Mouse (Mus musculus) adrenal gland, postnatal 4 days (tissue): Measurements from ENCODE around the gene Wbp1. TPM values are rescaled to one million over a fixed set of nuclear protein-coding genes. Genes with fewer than 3 reads are reported as not detected.
A peak's percentile ranks its signal among the peaks of the same experiment; 100 is the strongest.

Source experiments
- DNase-seq, 2 experiments: peaks; one replicate each; pipeline ENCODE4 v3.0.0; 2021 to 2022; ENCODE audit warnings: low spot score in 2 of 2, mixed read lengths in 2 of 2
- microRNA-seq: library from miRNA; unstranded; fragments of <30 nt; microRNA quantifications from one replicate; pipeline ENCODE4 v1.2.0, GENCODE M21; 2021
- total RNA-seq, 2 experiments: library from RNA; stranded (reverse); gene quantifications; 2 replicates each; pipeline ENCODE4 v1.2.3; 2021

Gene Wbp1
- total RNA-seq, 2 experiments from 2014 or later, result 84.5 to 86.4 TPM

GRCm38 (mm10) chr6:83087205-83087925 is 34.0 kb downstream of the Wbp1 start:
- no peak for DNase-seq

GRCm38 (mm10) chr6:83086121-83087035 is 35.0 kb downstream of the Wbp1 start, which contains the start of gene Lbx2:
TSS of gene Lbx2 (plus strand) at chr6:83086367.
- no peak for DNase-seq

- DNase-seq, result no peak
Measured at GRCm38 (mm10) chr6:83084477-83084876, 36.9 kb downstream of the Wbp1 start.

DNA sequence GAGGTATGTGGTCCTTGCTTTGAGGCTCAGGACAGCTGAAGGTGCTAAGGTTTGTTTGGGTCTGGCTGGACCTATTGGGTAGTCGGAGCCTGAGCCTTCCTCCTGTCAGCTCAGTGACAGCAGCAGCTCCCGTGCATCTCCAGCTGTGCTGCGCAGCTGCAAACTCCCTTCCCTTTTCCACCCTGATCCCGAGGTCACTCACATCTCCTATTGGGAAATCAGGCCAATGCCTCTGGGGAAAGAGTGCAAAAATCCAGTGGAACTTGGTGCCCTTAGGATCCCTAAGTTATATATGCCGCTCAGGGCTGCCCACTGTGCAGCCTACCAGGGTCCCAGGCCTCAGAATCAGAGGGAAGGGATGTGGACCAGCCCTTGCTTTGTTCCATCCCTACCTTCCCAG is 37.9 kb downstream of the Wbp1 start:
- no peak for DNase-seq

GRCm38 (mm10) chr6:83080210-83080609 is 41.1 kb downstream of the Wbp1 start:
- no peak for DNase-seq

GRCm38 (mm10) chr6:83078324-83078858 is 43.0 kb downstream of the Wbp1 start:
- DNase-seq, result peak; percentile 95 to 97

DNA sequence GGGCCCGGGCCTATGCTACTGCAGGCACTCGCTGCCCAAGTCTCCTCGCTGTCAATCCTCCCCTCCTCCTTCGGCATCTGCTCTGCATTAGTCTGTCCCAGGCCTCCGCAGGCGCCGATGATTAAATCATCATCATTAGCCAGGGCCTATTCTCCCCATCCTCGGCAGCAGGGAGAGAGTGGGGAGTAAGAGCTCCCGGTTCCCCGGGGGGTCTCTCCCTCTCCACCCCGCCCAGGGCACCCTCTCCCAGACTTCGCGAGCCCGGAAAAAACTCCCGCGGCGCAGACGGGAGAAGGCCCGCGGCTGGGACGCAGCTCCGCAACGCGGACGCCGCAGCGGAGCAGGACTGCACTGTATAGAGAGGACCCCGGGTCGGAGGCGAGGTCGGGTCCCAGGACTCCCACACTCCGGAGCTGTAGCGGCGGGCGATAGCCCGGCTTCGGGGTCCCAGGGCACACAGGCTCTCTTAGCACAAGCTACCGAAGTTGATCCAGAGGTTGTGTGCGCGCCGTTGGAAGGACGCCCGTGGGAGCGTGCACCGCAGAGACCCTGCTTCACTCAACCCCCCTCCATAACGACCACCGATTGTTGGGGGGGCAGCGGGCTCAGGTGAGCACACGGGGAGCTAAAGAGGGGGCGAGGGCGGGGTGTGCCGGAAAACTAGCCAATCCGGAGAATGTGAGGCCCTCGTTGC is 43.6 kb downstream of the Wbp1 start, which contains the start of gene Pcgf1:
Gene Pcgf1 (plus strand): TSS at position 240 of the 694 bp plus-strand sequence.
- peak in 1 of 2 experiments; percentile 38 for DNase-seq

DNA sequence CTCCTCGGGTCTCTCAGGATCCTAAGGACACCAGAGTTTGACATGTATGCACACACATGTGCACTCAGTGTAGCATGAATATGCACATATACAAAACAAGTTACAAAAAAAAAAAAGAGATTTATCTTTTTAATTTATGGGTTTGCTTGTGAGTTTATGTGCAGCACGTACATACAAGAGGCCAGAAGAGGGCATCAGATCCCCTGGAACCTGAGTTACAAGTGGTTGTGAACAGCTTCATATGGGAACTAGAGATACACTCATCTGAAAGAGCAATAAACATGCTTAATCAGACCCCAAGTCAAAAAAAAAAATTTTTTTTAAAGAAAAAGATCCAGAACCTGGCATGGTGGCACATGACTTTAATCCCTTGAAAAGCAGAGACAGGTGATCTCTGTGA is 46.4 kb downstream of the Wbp1 start:
- no peak for DNase-seq

DNA sequence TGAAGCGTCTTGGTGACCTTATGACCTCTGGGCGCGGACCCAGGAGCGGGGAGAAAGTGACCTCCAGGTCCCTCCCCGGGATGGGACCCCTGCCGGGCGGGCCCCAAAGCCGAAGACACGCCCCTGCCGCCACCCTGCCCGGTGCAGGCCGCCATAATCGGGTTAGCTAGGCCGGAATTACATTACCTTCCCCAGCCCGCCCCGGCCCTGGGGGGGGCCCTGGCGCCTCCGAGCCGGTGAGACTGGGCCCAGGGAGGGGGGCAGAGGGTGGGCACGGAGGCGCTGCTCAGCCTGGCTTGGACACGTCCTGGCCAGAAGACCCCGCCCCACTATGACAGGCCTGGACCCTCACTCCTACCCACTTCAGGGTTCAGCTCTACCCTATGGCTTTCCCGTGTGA is 50.1 kb downstream of the Wbp1 start:
- DNase-seq, result no peak

DNA sequence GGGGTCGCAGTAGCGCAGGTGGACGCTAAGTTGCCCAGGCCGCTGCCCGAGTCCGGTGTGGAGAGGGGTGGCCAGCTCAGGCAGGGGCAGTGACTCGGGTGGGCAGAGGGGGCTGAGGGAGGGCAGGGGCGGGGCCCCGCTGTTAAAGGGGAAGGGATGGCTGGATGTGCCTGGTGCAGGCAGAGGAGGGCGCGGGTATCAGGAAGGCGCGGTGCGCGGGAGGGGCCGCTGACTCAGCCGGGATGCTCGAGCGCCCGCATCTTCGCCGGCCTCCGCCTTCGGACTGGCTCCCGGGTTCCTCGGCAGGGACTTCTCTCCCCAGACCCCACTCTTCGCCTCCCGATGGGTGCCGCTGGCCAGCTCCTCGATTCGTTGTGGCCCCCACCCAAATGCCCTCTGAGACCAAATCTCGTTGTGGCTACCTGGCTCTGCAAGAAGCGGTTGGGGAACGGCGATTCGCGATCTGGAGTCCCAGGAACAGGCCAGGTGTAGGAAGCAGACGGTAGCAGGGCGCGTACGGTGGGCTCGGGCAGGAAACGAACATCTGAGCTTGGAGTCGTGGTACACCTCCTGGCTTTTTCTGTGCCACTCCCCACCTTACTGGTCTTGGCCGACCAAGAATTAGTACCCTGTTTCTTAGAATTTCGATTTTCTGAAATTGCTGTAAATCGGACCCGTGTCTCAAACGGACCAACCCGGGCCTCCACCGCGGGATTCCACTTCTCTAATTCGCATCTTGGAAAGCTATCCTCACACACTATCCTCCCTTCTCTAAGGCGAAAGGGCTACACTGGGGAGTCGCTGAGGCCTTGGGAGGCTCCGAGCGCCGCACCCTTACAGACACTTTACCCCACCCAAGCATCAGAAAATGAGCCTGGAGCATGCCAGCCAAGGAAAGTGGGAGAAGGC is 50.8 kb downstream of the Wbp1 start:
- no peak for DNase-seq

GRCm38 (mm10) chr6:83070247-83070310 is 51.3 kb downstream of the Wbp1 start, which contains the start of gene Tlx2:
TSS of gene Tlx2 (minus strand) at chr6:83070293.
- no peak for DNase-seq

- no peak for DNase-seq
Measured at GRCm38 (mm10) chr6:83069488-83070246, 51.7 kb downstream of the Wbp1 start.

Small RNA genes lying within 50 kb of the gene (microRNA-seq; reads per million reads assigned to microRNA genes)
- not detected for gene Mir3470a

Other genes with a start within 250 kb of the Wbp1 start
- 1 to 10 TPM; 2.0 to 3.5 TPM for gene Sema4f, start 181.8 kb downstream of the Wbp1 start, total RNA-seq
- gene M1ap, start 174.7 kb downstream of the Wbp1 start, total RNA-seq, result under 1 TPM in 1 of 2 experiments, not detected in 1; 0.14 TPM
- 10 to 100 TPM; 16.1 to 16.2 TPM for gene Dok1, start 88.1 kb downstream of the Wbp1 start, total RNA-seq
- gene Loxl3, start 87.4 kb downstream of the Wbp1 start, total RNA-seq, result 1 to 10 TPM; 6.2 to 9.4 TPM
- 100 to 1,000 TPM; 170 to 175 TPM for gene Aup1, start 67.0 kb downstream of the Wbp1 start, total RNA-seq
- 10 to 100 TPM; 63.3 to 68.5 TPM for gene Htra2, start 66.3 kb downstream of the Wbp1 start, total RNA-seq
- gene Dqx1, start 63.7 kb downstream of the Wbp1 start, total RNA-seq, result 1 to 10 TPM; 4.1 to 4.4 TPM
- gene Tlx2, start 51.3 kb downstream of the Wbp1 start, total RNA-seq, result 10 to 100 TPM; 24.0 to 30.0 TPM
- 10 to 100 TPM; 69.2 to 79.1 TPM for gene Pcgf1, start 43.7 kb downstream of the Wbp1 start, total RNA-seq
- 10 to 100 TPM; 18.6 to 22.4 TPM for gene Lbx2, start 35.2 kb downstream of the Wbp1 start, total RNA-seq
- gene Ccdc142, start 20.0 kb downstream of the Wbp1 start, total RNA-seq, result 10 to 100 TPM; 10.0 to 15.7 TPM
- gene Gm42688, start 19.9 kb downstream of the Wbp1 start, total RNA-seq, result 10 to 100 TPM; 10.6 to 11.4 TPM
- 10 to 100 TPM; 77.6 to 82.6 TPM for gene Mrpl53, start 12.5 kb downstream of the Wbp1 start, total RNA-seq
- gene Mogs, start 6.1 kb downstream of the Wbp1 start, total RNA-seq, result 10 to 100 TPM; 60.1 to 64.3 TPM
- 10 to 100 TPM; 29.0 to 31.7 TPM for gene Ino80b, start 3.9 kb upstream of the Wbp1 start, total RNA-seq
- gene Rtkn, start 13.9 kb upstream of the Wbp1 start, total RNA-seq, result 10 to 100 TPM; 36.8 to 40.3 TPM
- 1 to 10 TPM; 3.5 to 3.6 TPM for gene Wdr54, start 34.8 kb upstream of the Wbp1 start, total RNA-seq
- gene 1700003E16Rik, start 34.8 kb upstream of the Wbp1 start, total RNA-seq, result under 1 TPM; 0.40 to 0.53 TPM
- 100 to 1,000 TPM; 156 to 176 TPM for gene Dctn1, start 44.4 kb upstream of the Wbp1 start, total RNA-seq
- under 1 TPM; 0.40 to 0.42 TPM for gene Slc4a5, start 98.3 kb upstream of the Wbp1 start, total RNA-seq
- 10 to 100 TPM; 18.2 to 23.8 TPM for gene Mthfd2, start 204.3 kb upstream of the Wbp1 start, total RNA-seq
- gene Mob1a, start 204.5 kb upstream of the Wbp1 start, total RNA-seq, result 10 to 100 TPM; 75.9 to 78.2 TPM
- gene Bola3, start 227.6 kb upstream of the Wbp1 start, total RNA-seq, result 100 to 1,000 TPM; 130 to 162 TPM